Mouse (Mus musculus) heart, embryonic 14.5 days (tissue): ENCODE results near the gene Kif12. TPM values are rescaled to one million over a fixed set of nuclear protein-coding genes. Genes with fewer than 3 reads are reported as not detected.

Source experiments
- ATAC-seq: fragments of 200-750 bp; cut with Nextera tagmentation; 2 replicates; pipeline ENCODE4 v1.8.0; 2017; ENCODE audit warnings: low read depth, moderate TSS enrichment; ENCODE audit not compliant: insufficient number of reproducible peaks, insufficient read depth, low FRiP score
- H3K27ac ChIP-seq, 2 experiments: fragments of 200-500 bp in 1 of 2; fragments of 300-500 bp in 1 of 2; sonication (generic) in 1 of 2; replicated peaks in 1 of 2; 2 replicates each; pipeline ENCODE4 v1.5.1; 2012 to 2014; ENCODE audit warnings: low read depth in 2 of 2, low read length in 2 of 2, control low read depth in 1 of 2, mild to moderate bottlenecking in 1 of 2, mixed read lengths in 1 of 2; ENCODE audit not compliant: control insufficient read depth in 1 of 2, insufficient read depth in 1 of 2
- H3K27me3 ChIP-seq: fragments of 300-500 bp; sonication (generic); 2 replicates; pipeline ENCODE4 v1.6.1; 2014; ENCODE audit warnings: mild to moderate bottlenecking, low read length, control low read depth; ENCODE audit not compliant: control insufficient read depth, insufficient read depth
- H3K36me3 ChIP-seq: fragments of 300-500 bp; sonication (generic); 2 replicates; pipeline ENCODE4 v1.6.1; 2014; ENCODE audit warnings: mild to moderate bottlenecking, control low read depth, low read length, mixed read lengths; ENCODE audit not compliant: control insufficient read depth, insufficient read depth
- H3K4me1 ChIP-seq, 2 experiments: fragments of 200-500 bp in 1 of 2; fragments of 300-500 bp in 1 of 2; sonication (generic) in 1 of 2; 2 replicates each; pipeline ENCODE4 v1.6.1; 2012 to 2014; ENCODE audit warnings: low read length in 2 of 2, control low read depth in 1 of 2, mixed read lengths in 1 of 2; ENCODE audit not compliant: control insufficient read depth in 2 of 2, insufficient read depth in 2 of 2
- H3K4me2 ChIP-seq: fragments of 300-500 bp; sonication (generic); 2 replicates; pipeline ENCODE4 v1.6.1; 2014; ENCODE audit warnings: mild to moderate bottlenecking, low read length
- H3K4me3 ChIP-seq, 2 experiments: fragments of 200-500 bp in 1 of 2; fragments of 300-500 bp in 1 of 2; sonication (generic) in 1 of 2; 2 replicates each; pipeline ENCODE4 v1.5.1; 2012 to 2014; ENCODE audit warnings: low read length in 2 of 2, mild to moderate bottlenecking in 2 of 2, control low read depth in 1 of 2, low read depth in 1 of 2, moderate library complexity in 1 of 2; ENCODE audit not compliant: control insufficient read depth in 1 of 2, insufficient read depth in 1 of 2
- H3K9ac ChIP-seq: fragments of 300-500 bp; sonication (generic); 2 replicates; pipeline ENCODE4 v1.6.1; 2014; ENCODE audit warnings: mild to moderate bottlenecking, low read length
- H3K9me3 ChIP-seq: fragments of 300-500 bp; sonication (generic); 2 replicates; pipeline ENCODE4 v1.6.1; 2016; ENCODE audit warnings: low read length, control low read depth; ENCODE audit not compliant: control insufficient read depth
- WGBS: fragments of 180-500 bp; shearing (Covaris S2); extraction: QIAGEN DNeasy Blood & Tissue Kit; methylation state at CpG from one replicate; pipeline ENCODE4 v1.1.7; 2014; 5-methylcytosine and 5-hydroxymethylcytosine counted together
- polyA plus RNA-seq: library from polyadenylated mRNA; unstranded; fragments of >200 nt; fragmentation: Nextera tagmentation; extraction: Ambion mirVana; gene quantifications from 2 replicates; pipeline ENCODE4 v1.2.1, GENCODE M21; 2014

The Kif12 gene
- polyA plus RNA-seq, 1 experiment from 2014 or later = 0.23 TPM

- Histone ChIP-seq H3K4me2 (no peak overlapping the region), H3K9ac (no peak overlapping the region), H3K4me1 (no peaks in the 10 kb centered on the region), H3K36me3 (peaks cover 30% of the 10 kb centered on the region), H3K27ac (no peak overlapping the region), H3K27me3 (no peaks in the 10 kb centered on the region), H3K9me3 (no peaks in the 10 kb centered on the region), H3K4me3 (no peak overlapping the region)
- ATAC-seq = no peak
- WGBS = 93% methylated on average over 5 of the region's 5 CpGs
Measured at GRCm38 (mm10) chr4:63129891-63130624, 41.9 kb downstream of the Kif12 start.

DNA sequence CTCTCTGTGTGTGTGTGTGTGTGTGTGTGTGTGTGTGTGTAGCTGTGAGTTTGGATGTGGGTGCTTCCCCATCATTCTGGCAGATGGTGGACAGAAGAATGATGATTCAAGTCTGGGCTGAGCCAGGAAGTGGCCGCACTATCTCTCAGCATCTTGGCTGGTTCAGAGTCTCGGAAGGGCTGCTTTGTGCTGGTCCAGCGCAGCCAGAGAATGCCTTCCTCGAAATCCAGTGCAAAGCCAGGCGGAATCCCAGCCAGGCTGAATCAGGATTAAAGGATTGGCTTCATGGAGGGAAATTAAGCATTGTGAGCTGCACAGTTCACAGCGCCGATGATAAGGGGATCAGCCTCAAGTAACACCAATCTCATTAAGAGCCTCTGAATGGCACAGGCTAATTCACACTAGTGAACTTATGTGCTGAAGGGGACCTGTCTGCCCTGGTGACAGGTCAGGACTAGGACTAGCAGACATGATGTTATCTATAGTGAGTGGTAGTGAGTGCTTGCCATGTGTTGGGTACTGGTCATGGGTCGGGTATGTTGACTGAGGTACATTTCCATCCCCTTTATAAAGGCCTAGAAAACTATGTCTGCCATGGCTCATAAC lies 47.0 kb downstream of the Kif12 start:
- no peak for ATAC-seq
- 65% methylated on average over 8 of the region's 8 CpGs for WGBS

DNA sequence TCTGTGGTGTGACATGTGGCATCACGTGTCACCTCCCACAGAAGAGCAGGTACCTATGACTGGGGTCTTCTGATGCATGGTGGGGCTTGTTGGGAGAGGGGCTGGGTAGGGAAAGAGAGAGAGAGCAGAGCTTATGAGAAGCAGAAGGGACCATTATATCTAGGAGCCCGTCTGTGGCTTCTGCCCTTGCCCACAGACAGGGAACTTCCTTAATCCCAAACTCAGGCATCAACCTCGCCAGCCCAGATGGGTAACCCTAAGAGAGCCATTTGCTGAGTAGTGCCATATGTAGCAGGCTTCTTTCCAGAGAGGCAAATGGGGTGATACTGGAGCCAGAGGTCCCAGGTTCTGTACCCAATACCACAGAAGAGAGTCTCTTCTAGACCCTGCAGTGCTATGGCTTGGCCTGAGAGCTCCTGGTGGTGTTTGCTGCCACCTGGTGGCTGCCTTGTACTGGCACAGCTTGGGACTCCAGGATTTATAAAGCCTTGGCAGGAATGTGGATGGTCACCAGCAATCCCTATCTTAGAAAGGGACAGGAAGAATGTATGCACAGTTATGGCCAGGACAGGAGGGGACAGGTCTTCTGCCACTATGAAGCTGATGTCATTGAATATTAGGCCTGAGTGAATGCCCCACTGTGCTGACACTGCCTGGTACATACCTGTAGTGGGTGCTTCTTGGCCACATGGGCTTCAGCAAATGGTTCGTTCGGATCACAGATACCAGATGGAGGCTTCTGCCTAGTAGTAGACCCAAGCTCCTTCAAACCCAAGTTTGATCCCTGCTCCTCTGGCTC lies 53.1 kb downstream of the Kif12 start:
- WGBS = 86% methylated on average over 5 of the region's 5 CpGs
- Histone ChIP-seq H3K27me3 (no peaks in the 10 kb centered on the region), H3K4me3 (no peak overlapping the region), H3K4me2 (no peak overlapping the region), H3K9ac (no peak overlapping the region), H3K4me1 (no peaks in the 10 kb centered on the region), H3K36me3 (peaks cover 38% of the 10 kb centered on the region), H3K9me3 (0 out of 2 replicates have a peak, but pooled peaks cover 3% of the 10 kb centered on the region), H3K27ac (no peak overlapping the region)
- peak; percentile 76 for ATAC-seq

More for the DNA sequence above, 47.0 kb downstream of the Kif12 start:
- Histone ChIP-seq H3K4me1 (no peaks in the 10 kb centered on the region), H3K27ac (no peak overlapping the region), H3K4me3 (no peak overlapping the region), H3K4me2 (no peak overlapping the region), H3K9ac (no peak overlapping the region), H3K9me3 (0 out of 2 replicates have a peak, but pooled peaks cover 3% of the 10 kb centered on the region), H3K36me3 (peaks cover 21% of the 10 kb centered on the region), H3K27me3 (no peaks in the 10 kb centered on the region)

Other genes with a start within 250 kb of the Kif12 start
- gene Zfp618, start 206.6 kb downstream of the Kif12 start, polyA plus RNA-seq = 8.9 and 9.6 TPM in 2 replicates
- gene Ambp, start 17.3 kb downstream of the Kif12 start, polyA plus RNA-seq = 0.16 TPM in 1 of 2 replicates, not detected in the other
- 3.0 and 4.2 TPM in 2 replicates for gene Col27a1, start 41.9 kb upstream of the Kif12 start, polyA plus RNA-seq
- not detected in 2 replicates for gene Orm1, start 172.4 kb upstream of the Kif12 start, polyA plus RNA-seq
- gene Orm3, start 184.0 kb upstream of the Kif12 start, polyA plus RNA-seq = not detected in 2 replicates
- gene Orm2, start 190.3 kb upstream of the Kif12 start, polyA plus RNA-seq = not detected in 2 replicates
- gene Akna, start 231.2 kb upstream of the Kif12 start, polyA plus RNA-seq = 1.9 and 2.2 TPM in 2 replicates